Mouse (Mus musculus) forebrain, embryonic 12.5 days (tissue): ENCODE results near the gene Tnfrsf21. TPM values are rescaled to one million over a fixed set of nuclear protein-coding genes. Genes with fewer than 3 reads are reported as not detected.
A peak's percentile ranks its signal among the peaks of the same experiment; 100 is the strongest.

Experiments used
- ATAC-seq: fragments of 200-750 bp; cut with Nextera tagmentation; 2 replicates; pipeline ENCODE4 v1.8.0; 2017; ENCODE audit warnings: moderate TSS enrichment; ENCODE audit not compliant: low FRiP score
- H3K27ac ChIP-seq: fragments of 300-500 bp; sonication (generic); 2 replicates; pipeline ENCODE4 v1.5.1; 2016; ENCODE audit warnings: mild to moderate bottlenecking
- H3K27me3 ChIP-seq: fragments of 300-500 bp; sonication (generic); 2 replicates; pipeline ENCODE4 v1.6.1; 2016; ENCODE audit warnings: mild to moderate bottlenecking
- H3K36me3 ChIP-seq: fragments of 300-500 bp; sonication (generic); replicated peaks from 2 replicates; pipeline ENCODE4 v1.6.1; 2016; ENCODE audit warnings: mild to moderate bottlenecking
- H3K4me1 ChIP-seq: fragments of 300-500 bp; sonication (generic); 2 replicates; pipeline ENCODE4 v1.6.1; 2016
- H3K4me2 ChIP-seq: fragments of 300-500 bp; sonication (generic); 2 replicates; pipeline ENCODE4 v1.6.1; 2016; ENCODE audit warnings: mild to moderate bottlenecking, moderate library complexity
- H3K4me3 ChIP-seq: fragments of 300-500 bp; sonication (generic); replicated peaks from 2 replicates; pipeline ENCODE4 v1.5.1; 2016; ENCODE audit warnings: mild to moderate bottlenecking
- H3K9ac ChIP-seq: fragments of 300-500 bp; sonication (generic); 2 replicates; pipeline ENCODE4 v1.6.1; 2016; ENCODE audit warnings: mild to moderate bottlenecking
- H3K9me3 ChIP-seq: fragments of 300-500 bp; sonication (generic); 2 replicates; pipeline ENCODE4 v1.6.1; 2016
- WGBS: fragments of 180-500 bp; shearing (Covaris S2); methylation state at CpG from one replicate; pipeline ENCODE4 v1.1.7; 2016; 5-methylcytosine and 5-hydroxymethylcytosine counted together
- polyA plus RNA-seq: library from polyadenylated mRNA; unstranded; fragments of >200 nt; fragmentation: Nextera tagmentation; extraction: Ambion mirVana; gene quantifications from 2 replicates; pipeline ENCODE4 v1.2.1, GENCODE M21; 2016

Gene Tnfrsf21
- 39.0 and 41.0 TPM in 2 replicates for polyA plus RNA-seq

GRCm38 (mm10) chr17:43016371-43017331 is at the start of gene Tnfrsf21:
Gene Tnfrsf21 (plus strand): TSS chr17:43016555.
- peak; percentile 95 for ATAC-seq
- Histone ChIP-seq H3K27ac (peak within 1 kb of the TSS; percentile 89), H3K9ac (peak within 1 kb of the TSS; percentile 82)

DNA sequence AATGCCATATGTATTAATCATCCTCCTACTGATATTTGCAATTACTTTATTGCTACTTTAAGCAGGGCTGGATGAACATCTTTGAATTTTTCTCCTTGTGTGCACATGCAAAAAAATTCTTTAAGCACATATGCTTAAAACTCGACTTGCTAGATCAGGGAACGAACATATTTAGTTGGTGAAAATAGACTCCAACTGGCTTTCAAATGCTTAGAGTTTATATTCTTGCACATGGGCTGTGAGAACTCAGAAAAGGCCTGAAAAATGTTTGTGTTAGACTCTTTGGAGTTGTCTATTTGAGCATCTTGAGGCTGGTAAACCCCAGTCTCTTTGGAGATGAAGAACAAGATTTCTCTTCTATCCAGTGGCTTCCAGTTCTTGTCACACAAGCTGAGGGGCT is 48.2 kb upstream of the Tnfrsf21 start:
- H3K36me3 ChIP-seq: no peaks in the 10 kb centered on the region
- H3K27ac ChIP-seq: no peak overlapping the region
- no peak overlapping the region for H3K4me2 ChIP-seq
- H3K9me3 ChIP-seq: no peaks in the 10 kb centered on the region
- 88% methylated on average over 2 of the region's 2 CpGs for WGBS
- no peak for ATAC-seq
- no peaks in the 10 kb centered on the region for H3K4me1 ChIP-seq
- H3K4me3 ChIP-seq: no peak overlapping the region
- H3K9ac ChIP-seq: no peak overlapping the region
- H3K27me3 ChIP-seq: no peaks in the 10 kb centered on the region

More at GRCm38 (mm10) chr17:43016371-43017331, at the start of gene Tnfrsf21:
- Histone ChIP-seq H3K4me2 (peak within 1 kb of the TSS; percentile 72), H3K27me3 (no peaks in the 10 kb centered on the region), H3K9me3 (no peaks in the 10 kb centered on the region), H3K4me3 (peak within 1 kb of the TSS; percentile 75), H3K4me1 (peaks cover 9% of the 10 kb centered on the region), H3K36me3 (peaks cover 8% of the 10 kb centered on the region; the same call in 1 of the 2 replicates)
- WGBS: under 1% methylated on average over 78 of the region's 80 CpGs

- 89% methylated on average over 18 of the region's 18 CpGs for WGBS
These were observed 40.9 kb upstream of the Tnfrsf21 start for GRCm38 (mm10) chr17:42975312-42975996.

DNA sequence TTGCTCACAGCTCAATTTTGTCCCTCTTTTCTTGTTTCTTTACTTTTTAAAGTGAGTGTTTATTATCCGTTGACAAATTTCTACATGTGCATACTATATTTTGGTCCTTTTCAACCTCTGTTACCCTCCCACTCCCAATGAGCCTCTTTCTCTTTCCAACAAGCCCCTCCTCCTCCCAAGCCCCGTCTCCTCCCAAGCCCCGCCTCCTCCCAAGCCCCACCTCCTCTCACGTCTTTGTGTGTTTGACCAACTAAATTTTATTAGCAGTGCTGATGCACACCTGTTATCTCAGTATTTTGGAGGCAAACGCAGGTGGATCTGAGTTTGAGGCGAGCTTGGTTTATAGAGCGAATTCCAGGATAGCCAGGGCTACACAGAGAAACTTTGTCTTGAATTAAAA is 38.6 kb upstream of the Tnfrsf21 start:
- 73% methylated on average over 7 of the region's 7 CpGs for WGBS
- H3K9me3 ChIP-seq: no peaks in the 10 kb centered on the region
- no peaks in the 10 kb centered on the region for H3K36me3 ChIP-seq
- H3K4me3 ChIP-seq: no peak overlapping the region
- no peak overlapping the region for H3K4me2 ChIP-seq
- H3K27me3 ChIP-seq: no peaks in the 10 kb centered on the region
- no peak for ATAC-seq
- no peak overlapping the region for H3K27ac ChIP-seq
- no peak overlapping the region for H3K9ac ChIP-seq
- no peaks in the 10 kb centered on the region for H3K4me1 ChIP-seq

More at GRCm38 (mm10) chr17:42975312-42975996, 40.9 kb upstream of the Tnfrsf21 start:
- H3K27me3 ChIP-seq: no peaks in the 10 kb centered on the region
- H3K27ac ChIP-seq: no peak overlapping the region
- ATAC-seq: no peak
- no peak overlapping the region for H3K4me2 ChIP-seq
- H3K36me3 ChIP-seq: no peaks in the 10 kb centered on the region
- no peak overlapping the region for H3K4me3 ChIP-seq
- H3K9ac ChIP-seq: no peak overlapping the region
- no peaks in the 10 kb centered on the region for H3K9me3 ChIP-seq
- no peaks in the 10 kb centered on the region for H3K4me1 ChIP-seq

DNA sequence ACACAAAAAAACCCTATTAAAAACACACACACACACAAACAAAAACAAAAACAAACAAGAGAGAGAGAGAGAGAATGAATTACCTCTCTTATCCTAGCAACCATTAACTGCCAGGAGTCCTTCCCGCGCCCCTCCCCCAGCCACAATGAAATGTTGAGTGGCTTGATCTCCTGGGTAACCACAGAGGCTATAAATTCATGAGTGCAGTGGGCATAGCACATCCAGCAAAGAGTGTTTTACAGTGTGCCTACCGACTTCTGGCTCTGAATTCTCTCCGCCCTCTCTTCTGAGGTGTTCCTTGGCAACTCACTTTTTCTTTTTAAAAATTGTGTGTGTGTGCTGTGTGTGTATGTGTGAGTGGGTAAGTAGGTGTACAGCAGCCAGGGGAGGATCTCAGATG is 38.0 kb upstream of the Tnfrsf21 start:
- H3K36me3 ChIP-seq: no peaks in the 10 kb centered on the region
- H3K27ac ChIP-seq: no peak overlapping the region
- no peak overlapping the region for H3K4me2 ChIP-seq
- no peaks in the 10 kb centered on the region for H3K4me1 ChIP-seq
- no peak overlapping the region for H3K4me3 ChIP-seq
- H3K27me3 ChIP-seq: no peaks in the 10 kb centered on the region
- ATAC-seq: no peak
- WGBS: 84% methylated on average over 4 of the region's 4 CpGs
- H3K9me3 ChIP-seq: no peaks in the 10 kb centered on the region
- no peak overlapping the region for H3K9ac ChIP-seq

- H3K9me3 ChIP-seq: no peaks in the 10 kb centered on the region
- no peak overlapping the region for H3K9ac ChIP-seq
- no peak overlapping the region for H3K27ac ChIP-seq
- no peak overlapping the region for H3K4me3 ChIP-seq
- H3K36me3 ChIP-seq: no peaks in the 10 kb centered on the region
- H3K4me1 ChIP-seq: no peaks in the 10 kb centered on the region
- WGBS: 88% methylated on average over 3 of the region's 3 CpGs
- no peak overlapping the region for H3K4me2 ChIP-seq
- no peak for ATAC-seq
- H3K27me3 ChIP-seq: no peaks in the 10 kb centered on the region
These were observed 34.5 kb upstream of the Tnfrsf21 start for GRCm38 (mm10) chr17:42981806-42982205.

- Histone ChIP-seq H3K27me3 (no peaks in the 10 kb centered on the region), H3K4me3 (no peak overlapping the region), H3K27ac (no peak overlapping the region), H3K9me3 (no peaks in the 10 kb centered on the region), H3K36me3 (no peaks in the 10 kb centered on the region), H3K4me1 (no peaks in the 10 kb centered on the region), H3K4me2 (no peak overlapping the region), H3K9ac (no peak overlapping the region)
- no peak for ATAC-seq
- WGBS: 62% methylated on average over 4 of the region's 4 CpGs
These were observed 33.8 kb upstream of the Tnfrsf21 start for GRCm38 (mm10) chr17:42982568-42982967.

GRCm38 (mm10) chr17:42985837-42986589 is 30.3 kb upstream of the Tnfrsf21 start:
- H3K27ac ChIP-seq: no peak overlapping the region
- no peak overlapping the region for H3K4me3 ChIP-seq
- 62% methylated on average over 9 of the region's 9 CpGs for WGBS
- H3K4me1 ChIP-seq: no peaks in the 10 kb centered on the region
- no peaks in the 10 kb centered on the region for H3K27me3 ChIP-seq
- H3K4me2 ChIP-seq: no peak overlapping the region
- no peaks in the 10 kb centered on the region for H3K36me3 ChIP-seq
- no peaks in the 10 kb centered on the region for H3K9me3 ChIP-seq
- ATAC-seq: no peak
- no peak overlapping the region for H3K9ac ChIP-seq

- Histone ChIP-seq H3K27me3 (no peaks in the 10 kb centered on the region), H3K4me3 (no peak overlapping the region), H3K9me3 (no peaks in the 10 kb centered on the region), H3K9ac (no peak overlapping the region), H3K27ac (no peak overlapping the region), H3K4me2 (no peak overlapping the region), H3K4me1 (no peaks in the 10 kb centered on the region), H3K36me3 (no peaks in the 10 kb centered on the region)
- WGBS: 30% methylated on average over 4 of the region's 4 CpGs
- ATAC-seq: no peak
These were observed 28.7 kb upstream of the Tnfrsf21 start for GRCm38 (mm10) chr17:42987692-42988091.

DNA sequence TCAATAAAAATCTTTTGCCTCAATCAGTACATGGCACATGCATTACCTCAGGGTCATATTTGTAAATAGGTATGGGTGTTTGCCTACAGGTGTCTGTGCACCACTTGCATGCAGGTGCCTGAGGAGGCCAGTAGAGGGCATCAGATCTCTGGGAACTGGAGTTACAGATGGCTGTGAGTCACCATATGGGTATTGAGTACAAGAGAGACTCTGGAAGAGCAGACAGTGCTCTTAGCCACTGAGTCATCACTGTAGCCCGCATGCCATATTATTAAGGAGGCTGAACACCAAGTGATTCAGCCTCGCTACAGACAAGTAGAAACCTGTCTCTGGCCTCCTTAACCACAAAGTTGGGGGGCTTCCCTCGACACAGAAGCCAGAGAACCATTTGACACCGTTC is 26.4 kb upstream of the Tnfrsf21 start:
- Histone ChIP-seq H3K4me2 (no peak overlapping the region), H3K4me1 (no peaks in the 10 kb centered on the region), H3K27me3 (no peaks in the 10 kb centered on the region), H3K36me3 (no peaks in the 10 kb centered on the region), H3K9me3 (no peaks in the 10 kb centered on the region), H3K9ac (no peak overlapping the region), H3K4me3 (no peak overlapping the region), H3K27ac (no peak overlapping the region)
- 84% methylated on average over 4 of the region's 4 CpGs for WGBS
- ATAC-seq: no peak

GRCm38 (mm10) chr17:42991112-42991511 is 25.2 kb upstream of the Tnfrsf21 start:
- no peaks in the 10 kb centered on the region for H3K36me3 ChIP-seq
- H3K27ac ChIP-seq: no peak overlapping the region
- no peaks in the 10 kb centered on the region for H3K4me1 ChIP-seq
- H3K9ac ChIP-seq: no peak overlapping the region
- no peak overlapping the region for H3K4me2 ChIP-seq
- H3K4me3 ChIP-seq: no peak overlapping the region
- no peak for ATAC-seq
- 58% methylated on average over 11 of the region's 11 CpGs for WGBS
- no peaks in the 10 kb centered on the region for H3K27me3 ChIP-seq
- no peaks in the 10 kb centered on the region for H3K9me3 ChIP-seq

DNA sequence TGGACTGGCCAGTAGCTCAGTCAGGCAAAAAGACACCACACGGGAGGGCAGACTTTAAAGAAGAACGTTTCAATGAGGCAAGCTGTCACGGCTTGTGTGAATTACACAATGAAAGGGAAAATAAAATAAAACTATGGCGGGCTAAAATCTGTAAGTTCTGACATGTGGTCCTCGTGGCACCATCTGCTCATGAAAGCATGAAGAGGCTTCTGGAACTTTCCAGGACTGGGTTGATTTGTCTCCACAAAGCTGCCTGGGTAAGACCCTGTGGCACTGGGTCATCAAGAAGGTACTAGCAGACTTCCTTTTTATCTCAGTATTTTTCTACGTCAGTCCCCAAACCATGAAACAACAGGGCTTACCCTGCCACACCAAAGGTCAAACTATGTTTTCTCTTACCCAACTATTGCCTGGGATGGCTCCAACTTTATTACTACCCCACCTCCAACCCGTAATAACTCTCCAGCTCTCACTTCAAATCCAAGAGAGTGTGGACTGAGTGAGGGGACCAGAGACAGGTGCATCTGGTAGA is 16.8 kb upstream of the Tnfrsf21 start:
- WGBS: 80% methylated on average over 7 of the region's 7 CpGs
- Histone ChIP-seq H3K4me2 (no peak overlapping the region), H3K9me3 (no peaks in the 10 kb centered on the region), H3K4me1 (no peaks in the 10 kb centered on the region), H3K27ac (no peak overlapping the region), H3K36me3 (no peaks in the 10 kb centered on the region), H3K9ac (no peak overlapping the region), H3K4me3 (no peak overlapping the region), H3K27me3 (no peaks in the 10 kb centered on the region)
- no peak for ATAC-seq
